ENCODE assay signal across 11 mouse cellular contexts in the genomic region with DNA sequence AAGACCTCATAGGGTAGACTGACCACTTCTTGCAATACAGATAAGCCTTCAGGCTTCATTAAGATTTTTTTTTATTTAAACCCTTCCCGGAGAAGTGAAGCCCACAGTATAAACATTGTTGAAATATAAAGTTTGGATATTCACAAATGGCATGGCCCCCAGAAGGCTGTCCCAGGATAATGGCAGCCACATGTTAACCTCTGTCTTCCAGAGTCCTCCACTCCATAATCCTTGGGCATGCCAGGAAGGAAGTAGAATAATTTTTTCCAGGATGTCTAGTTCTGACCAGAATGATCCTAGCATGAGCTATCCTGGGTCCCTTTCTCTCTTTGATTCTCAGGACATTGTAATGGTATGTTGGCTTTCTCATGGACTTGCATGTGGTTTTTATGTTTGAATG. TPM values are rescaled to one million over a fixed set of nuclear protein-coding genes. Genes with fewer than 3 reads are reported as not detected.
A peak's percentile ranks its signal among the peaks of the same experiment; 100 is the strongest.
DNase-seq lines count a peak whose midpoint lies in the region; ATAC-seq and TF ChIP-seq lines count a peak whose summit lies in the region.
"Had no signal": no experiment of that assay in that cellular context is flagged by ENCODE, and none has a peak within 500 bp of the region (broad histone marks: within the 10 kb centered on the region; RNA-seq: fewer than 3 reads in every experiment).

No protein-coding gene starts in this region.

- no peak for ATAC-seq in neural tube, embryonic 11.5 days (ENCODE audit: insufficient read depth, low FRiP score, low TSS enrichment)
- no peak for ATAC-seq in hindbrain, embryonic 14.5 days (ENCODE audit: low FRiP score)
- no peak for ATAC-seq in stomach, embryonic 15.5 days (ENCODE audit: insufficient read depth, low FRiP score, low read depth)

- H3K27me3 ChIP-seq in kidney, adult 2 months (replicated peaks; ENCODE audit: control insufficient read depth, insufficient read depth, low read length) = no peaks in the 10 kb centered on the region
- 0 out of 2 replicates have a peak, but pooled peaks cover 2% of the 10 kb centered on the region for H3K27me3 ChIP-seq in neural tube, embryonic 11.5 days (ENCODE audit: control insufficient read depth, insufficient read depth, low read length)
- H3K27me3 ChIP-seq in hindbrain, embryonic 14.5 days (ENCODE audit: control insufficient read depth, insufficient read depth, low read length) = peaks cover 18% of the 10 kb centered on the region; the same call in 1 of the 2 replicates
- H3K27me3 ChIP-seq in stomach, embryonic 15.5 days (replicated peaks) = no peaks in the 10 kb centered on the region

- TF ChIP-seq POLR2A in kidney, adult 2 months (IDR thresholded peaks at IDR 0.05; ENCODE audit: low read depth, low read length) = no peak

- peaks cover 18% of the 10 kb centered on the region for H3K4me1 ChIP-seq in kidney, adult 2 months (ENCODE audit: control insufficient read depth, insufficient read depth, low read length)
- H3K4me1 ChIP-seq in neural tube, embryonic 11.5 days (ENCODE audit: control insufficient read depth, insufficient read depth, low read length) = peaks cover 50% of the 10 kb centered on the region
- peaks cover 25% of the 10 kb centered on the region; the same call in 1 of the 2 replicates for H3K4me1 ChIP-seq in hindbrain, embryonic 14.5 days (replicated peaks; ENCODE audit: control insufficient read depth, insufficient read depth, low read length)
- 0 out of 2 replicates have a peak, but pooled peaks cover 21% of the 10 kb centered on the region for H3K4me1 ChIP-seq in stomach, embryonic 15.5 days

- peak; percentile 8 for DNase-seq in kidney, adult 2 months
- no peak for DNase-seq in kidney, adult 8-10 months
- DNase-seq in neural tube, embryonic 11.5 days (ENCODE audit: low spot score) = no peak
- no peak for DNase-seq in neural tube, embryonic 10.5 days (ENCODE audit: extremely low spot score, low spot score)
- DNase-seq in hindbrain, embryonic 14.5 days (ENCODE audit: low spot score) = no peak
- DNase-seq in thymus, postnatal 0 days (ENCODE audit: low spot score) = no peak
- DNase-seq in adrenal gland, adult 18-20 months (ENCODE audit: low spot score in 2 of 2) = no peak
- DNase-seq: cerebellum, postnatal 36 days; gastrocnemius, postnatal 10 days had no signal

- TF ChIP-seq CTCF in kidney, adult 2 months (conservative IDR thresholded peaks at IDR 0.05; ENCODE audit: insufficient read depth, insufficient read length, low read depth, low read length) = no peak

- H3K9me3 ChIP-seq in neural tube, embryonic 11.5 days (ENCODE audit: control insufficient read depth, low read length) = no peaks in the 10 kb centered on the region
- H3K9me3 ChIP-seq in hindbrain, embryonic 14.5 days (ENCODE audit: control insufficient read depth, low read length) = no peaks in the 10 kb centered on the region
- H3K9me3 ChIP-seq in stomach, embryonic 15.5 days = no peaks in the 10 kb centered on the region

- H3K9ac ChIP-seq in neural tube, embryonic 11.5 days (ENCODE audit: low read length) = no peak overlapping the region
- no peak overlapping the region for H3K9ac ChIP-seq in hindbrain, embryonic 14.5 days
- no peak overlapping the region for H3K9ac ChIP-seq in stomach, embryonic 15.5 days

- H3K36me3 ChIP-seq in kidney, adult 2 months (ENCODE audit: control insufficient read depth, insufficient read depth, low read length) = peaks cover 4% of the 10 kb centered on the region; the same call in 1 of the 2 replicates
- H3K36me3 ChIP-seq in neural tube, embryonic 11.5 days (ENCODE audit: control insufficient read depth, insufficient read depth, low read length) = no peaks in the 10 kb centered on the region
- H3K36me3 ChIP-seq in hindbrain, embryonic 14.5 days (replicated peaks; ENCODE audit: control insufficient read depth, insufficient read depth) = peaks cover 5% of the 10 kb centered on the region; the same call in 1 of the 2 replicates
- H3K36me3 ChIP-seq in stomach, embryonic 15.5 days = no peaks in the 10 kb centered on the region
- H3K36me3 ChIP-seq: G1E had no signal

- H3K4me3 ChIP-seq in kidney, adult 2 months (ENCODE audit: insufficient read depth, low read depth, low read length) = no peak overlapping the region
- H3K4me3 ChIP-seq in neural tube, embryonic 11.5 days (ENCODE audit: low read depth, low read length) = 0 out of 2 replicates have a peak overlapping the region, but pooled peaks have one; percentile 6
- no peak overlapping the region for H3K4me3 ChIP-seq in hindbrain, embryonic 14.5 days (replicated peaks; ENCODE audit: low read length)
- H3K4me3 ChIP-seq in stomach, embryonic 15.5 days (replicated peaks) = no peak overlapping the region

- 50% methylated on average over 1 of the region's 1 CpGs for WGBS in kidney, adult 2 months
- WGBS in neural tube, embryonic 11.5 days = 82% methylated on average over 1 of the region's 1 CpGs
- WGBS in hindbrain, embryonic 14.5 days = 84% methylated on average over 1 of the region's 1 CpGs
- 20% methylated on average over 1 of the region's 1 CpGs for WGBS in stomach, embryonic 15.5 days

- no peak overlapping the region for H3K27ac ChIP-seq in kidney, adult 2 months (ENCODE audit: insufficient read depth, low read depth, low read length)
- no peak overlapping the region for H3K27ac ChIP-seq in neural tube, embryonic 11.5 days (ENCODE audit: low read depth, low read length)
- H3K27ac ChIP-seq in hindbrain, embryonic 14.5 days = no peak overlapping the region
- H3K27ac ChIP-seq in stomach, embryonic 15.5 days = peak overlapping the region; percentile 65; the same call in 1 of the 2 replicates

- H3K4me2 ChIP-seq in neural tube, embryonic 11.5 days (ENCODE audit: low read depth) = no peak overlapping the region
- 0 out of 2 replicates have a peak overlapping the region, but pooled peaks have one; percentile 5 for H3K4me2 ChIP-seq in hindbrain, embryonic 14.5 days (replicated peaks)
- 0 out of 2 replicates have a peak overlapping the region, but pooled peaks have one; percentile 4 for H3K4me2 ChIP-seq in stomach, embryonic 15.5 days

RNA-seq across cellular contexts. Expression of a gene that starts 4.6 kb away (rescaled TPM):
- polyA plus RNA-seq in kidney, adult 2 months (2012; rRNA removed) = 46.6 and 50.5 TPM in 2 replicates
- polyA plus RNA-seq in neural tube, embryonic 11.5 days (2014; fragmentation: Nextera tagmentation; extraction: Ambion mirVana) = 57.5 and 62.0 TPM in 2 replicates
- 28.4 and 33.0 TPM in 2 replicates for polyA plus RNA-seq in hindbrain, embryonic 14.5 days (2014; fragmentation: Nextera tagmentation; extraction: Ambion mirVana)
- 35.3 and 36.3 TPM in 2 replicates for polyA plus RNA-seq in stomach, embryonic 15.5 days (2015; fragmentation: Nextera tagmentation; extraction: Ambion mirVana)
- polyA plus RNA-seq in thymus, postnatal 0 days (2015; fragmentation: Nextera tagmentation; extraction: Ambion mirVana) = 33.7 and 34.4 TPM in 2 replicates
- 100 to 1,000 TPM; 102 to 235 TPM for total RNA-seq in adrenal gland, adult 18-20 months (2021)
- polyA plus RNA-seq: G1E had no signal
